Mouse (Mus musculus) thymus, postnatal 25 days (tissue): ENCODE data around the gene Ssbp3.

Source experiments
- DNase-seq: peaks from one replicate; pipeline ENCODE4 v3.0.0; 2022

The Ssbp3 gene

GRCm38 (mm10) chr4:106910201-106911172, at the start of gene Ssbp3:
TSS of gene Ssbp3 (plus strand) at chr4:106910701.
- DNase-seq = peak; percentile 77

GRCm38 (mm10) chr4:106861871-106862270, 48.6 kb upstream of the Ssbp3 start:
- no peak for DNase-seq

DNA sequence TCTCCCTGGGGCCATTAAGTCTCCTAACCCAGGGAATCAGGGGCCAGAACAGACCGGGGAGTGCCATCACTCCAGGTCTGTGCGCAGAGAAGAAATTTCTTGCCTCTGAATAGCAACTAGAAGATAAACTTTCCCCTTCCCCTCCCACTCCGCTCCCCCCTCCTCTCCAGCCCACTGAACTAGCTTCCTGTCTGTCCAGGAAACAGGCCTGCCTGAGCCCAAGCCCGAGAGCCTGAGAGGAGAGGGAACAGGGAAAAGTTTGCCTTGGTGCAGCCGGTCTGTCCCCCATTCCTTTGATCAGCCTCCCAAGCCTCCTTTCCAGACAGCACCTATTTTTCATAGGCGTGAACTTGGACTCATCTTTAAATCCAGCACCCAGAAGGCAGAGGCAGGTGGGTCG, 48.2 kb upstream of the Ssbp3 start:
- DNase-seq = no peak

GRCm38 (mm10) chr4:106862767-106863370, 47.6 kb upstream of the Ssbp3 start:
- no peak for DNase-seq

DNA sequence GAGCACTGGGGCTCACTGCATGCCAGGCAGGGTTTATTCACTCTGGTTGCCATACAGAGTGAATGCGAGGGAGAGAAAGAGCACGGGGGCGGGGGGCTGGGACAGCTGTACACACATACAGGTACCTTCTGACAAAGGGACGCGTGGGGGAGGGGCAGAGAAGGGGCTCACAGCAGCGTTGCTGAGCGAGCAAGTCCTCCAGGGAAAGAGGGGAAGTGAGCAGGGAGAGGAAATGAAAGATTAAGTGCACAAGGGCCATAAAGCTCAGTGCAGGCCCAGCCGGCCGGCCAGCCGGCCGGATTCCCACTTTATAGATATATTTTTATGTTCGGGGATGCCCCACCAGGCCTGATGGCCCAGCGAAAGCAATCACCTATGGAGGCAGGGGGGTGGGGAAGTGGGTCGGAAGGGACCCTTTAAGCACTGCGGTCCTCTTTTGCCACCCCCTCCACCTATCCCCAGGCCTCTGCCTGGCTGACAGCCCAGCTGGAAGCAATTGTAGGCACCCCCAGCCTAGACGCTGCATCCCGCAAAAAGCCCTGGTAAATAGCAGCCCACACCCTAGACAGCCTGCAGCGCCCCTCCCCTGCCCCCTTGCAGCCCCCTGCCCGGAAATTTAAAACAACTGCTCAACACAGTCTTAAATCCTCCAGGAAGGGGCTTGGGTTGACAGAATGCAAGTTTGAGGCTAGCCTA, 44.9 kb upstream of the Ssbp3 start:
- peak; percentile 9 for DNase-seq

DNA sequence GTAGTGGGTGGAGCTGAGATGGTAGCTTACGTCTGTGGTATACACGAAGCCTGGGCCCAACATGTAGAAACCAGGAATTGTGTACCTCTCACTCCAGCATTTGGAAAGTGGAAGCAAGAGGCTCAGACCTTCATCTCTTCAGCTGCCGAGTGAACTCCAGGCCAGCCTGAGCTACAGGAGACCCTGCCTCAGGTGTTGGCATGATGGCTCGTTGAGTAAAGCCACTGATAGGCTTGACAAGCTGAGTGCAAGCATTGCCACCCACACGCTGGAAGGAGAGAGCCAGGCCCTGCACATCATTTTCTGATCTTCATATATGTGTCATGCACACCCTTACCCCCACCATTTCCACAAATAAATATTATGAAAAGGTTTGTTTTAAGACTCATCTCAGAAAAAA, 44.1 kb upstream of the Ssbp3 start:
- no peak for DNase-seq

DNA sequence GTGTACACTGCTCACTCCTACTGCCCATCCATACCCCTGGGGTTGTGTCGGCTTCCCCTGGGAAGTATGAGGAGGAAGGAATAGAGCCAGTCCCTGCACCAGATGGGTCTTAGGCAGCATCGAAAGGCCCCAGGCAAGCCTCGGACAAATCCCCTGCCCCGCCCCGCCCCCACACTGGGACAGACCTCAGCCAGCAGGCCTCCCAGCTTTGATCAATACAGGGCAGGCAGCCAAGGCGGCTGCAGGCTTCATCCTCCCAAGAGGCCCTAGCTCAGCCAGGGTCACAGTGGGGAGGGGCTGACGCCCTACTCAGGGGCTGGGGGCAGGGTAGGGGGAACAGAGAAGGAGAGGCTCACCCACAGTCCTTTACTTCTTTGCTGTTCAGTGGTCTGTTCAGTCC, 43.7 kb upstream of the Ssbp3 start:
- no peak for DNase-seq

DNA sequence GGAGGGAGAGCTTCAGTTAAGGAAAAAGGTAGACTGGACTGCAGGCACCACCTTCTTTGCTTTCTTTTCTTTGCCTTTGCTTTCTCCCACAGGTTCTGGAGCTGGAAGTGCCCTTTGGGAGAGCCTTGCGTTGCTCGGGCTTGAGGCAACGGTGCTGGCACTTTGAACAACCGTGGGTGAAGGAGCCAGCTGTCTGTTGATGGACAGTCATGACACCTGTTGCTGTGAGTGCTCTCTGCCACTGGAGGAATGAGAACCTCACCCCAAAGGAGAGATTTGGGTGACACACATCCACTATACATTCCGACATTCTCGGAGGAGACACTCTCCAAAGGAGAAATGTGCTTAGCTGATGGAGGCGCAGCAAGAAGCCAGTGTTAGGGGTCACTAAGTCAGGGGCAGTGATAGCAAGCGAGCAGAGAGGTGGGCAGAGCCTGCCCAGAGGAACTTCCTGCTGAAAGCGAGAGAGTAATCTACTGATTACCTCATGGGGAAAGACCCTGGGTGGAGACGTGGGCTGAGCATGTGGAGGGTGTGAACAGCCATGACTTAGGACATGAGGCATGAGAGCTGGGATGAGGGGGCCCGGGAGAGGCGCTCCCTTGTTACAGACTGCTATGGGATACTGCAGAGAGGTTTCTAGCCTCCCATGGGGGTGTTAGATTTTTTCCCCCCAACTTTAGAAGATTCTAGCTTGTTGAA, 41.6 kb upstream of the Ssbp3 start:
- DNase-seq = no peak

GRCm38 (mm10) chr4:106869539-106869951, 41.0 kb upstream of the Ssbp3 start:
- peak; percentile 24 for DNase-seq

DNA sequence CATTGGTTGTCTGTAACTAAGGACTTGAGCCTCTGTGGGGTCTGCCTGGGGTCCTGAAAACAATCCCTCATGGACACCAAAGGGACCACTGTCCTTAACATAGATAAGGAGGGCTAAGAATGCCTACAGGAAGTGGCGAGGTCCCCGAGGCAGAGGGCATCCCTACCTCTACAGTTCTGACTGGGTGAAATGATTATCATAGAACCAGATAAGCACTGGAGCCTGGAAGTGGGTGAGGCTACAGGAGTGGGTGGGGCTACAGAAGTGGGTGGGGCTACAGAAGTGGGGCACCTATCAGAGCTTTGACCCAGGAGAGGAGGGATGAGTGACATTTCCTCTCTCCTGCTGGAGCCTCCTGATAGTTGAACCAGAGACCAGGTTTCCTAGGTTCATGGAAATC, 39.9 kb upstream of the Ssbp3 start:
- peak; percentile 38 for DNase-seq

DNA sequence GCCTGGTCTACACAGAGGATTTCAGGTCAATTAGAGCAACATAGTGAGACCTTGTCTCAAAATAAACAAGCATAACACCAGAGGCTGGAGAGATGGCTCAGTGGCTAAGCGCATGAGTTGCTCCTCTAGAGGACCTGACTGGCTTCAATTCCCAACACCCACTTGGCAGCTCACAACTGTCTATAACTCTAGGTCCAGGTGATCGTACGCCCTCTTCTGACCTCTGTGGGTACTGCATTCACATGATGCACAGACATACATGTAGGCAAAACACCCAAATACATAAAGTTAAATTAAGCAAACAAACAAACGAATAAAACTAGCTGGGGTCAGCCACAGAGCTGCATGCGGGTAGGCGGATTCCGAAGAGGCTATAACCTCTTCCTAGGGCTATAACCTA, 36.0 kb upstream of the Ssbp3 start:
- peak; percentile 25 for DNase-seq

DNA sequence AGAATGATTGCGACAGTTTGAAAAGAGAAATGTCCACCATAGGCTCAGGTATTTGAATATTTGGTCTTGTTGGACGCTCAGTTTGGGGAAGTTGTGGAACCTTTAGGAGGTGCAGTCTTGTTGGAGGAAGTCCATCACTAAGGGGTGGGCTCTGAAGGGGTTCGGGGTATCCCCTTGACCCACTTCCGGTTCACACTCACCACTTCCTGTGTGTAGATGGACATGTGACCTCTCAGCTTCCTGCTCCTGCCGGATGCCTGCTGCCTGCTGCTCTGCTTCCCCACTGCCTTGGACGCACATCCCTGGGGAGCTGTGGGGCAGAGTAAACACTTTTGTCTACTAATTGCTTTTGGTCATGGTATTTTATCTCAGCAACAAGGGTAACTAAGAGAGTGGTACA, 29.4 kb upstream of the Ssbp3 start:
- no peak for DNase-seq

- DNase-seq = no peak
These were observed 27.4 kb upstream of the Ssbp3 start for GRCm38 (mm10) chr4:106883149-106883548.

- no peak for DNase-seq
These were observed 24.0 kb upstream of the Ssbp3 start for GRCm38 (mm10) chr4:106886307-106887085.

DNA sequence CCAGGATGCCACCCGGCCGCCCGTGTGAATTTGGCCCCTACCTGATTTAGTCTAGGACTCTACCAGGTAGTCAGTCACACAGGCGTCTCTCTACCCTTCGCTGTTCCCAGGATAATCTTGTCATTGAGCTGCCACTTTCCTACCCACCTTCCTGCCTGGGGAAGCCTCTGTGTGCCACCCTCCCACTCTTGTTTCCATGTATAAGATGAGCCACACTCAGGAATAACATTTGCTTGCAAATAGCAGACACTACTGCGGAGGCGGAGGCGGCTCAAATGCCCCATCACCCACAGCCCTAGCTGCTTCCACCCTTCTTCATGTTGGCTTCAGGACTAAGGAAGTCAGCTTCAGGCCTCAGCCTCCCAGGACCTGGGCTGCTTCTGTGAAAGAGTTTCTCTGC, 14.4 kb upstream of the Ssbp3 start:
- DNase-seq = no peak

- no peak for DNase-seq
These were observed 11.6 kb upstream of the Ssbp3 start for GRCm38 (mm10) chr4:106898923-106899322.

- no peak for DNase-seq
These were observed 11.0 kb upstream of the Ssbp3 start for GRCm38 (mm10) chr4:106899471-106899870.

GRCm38 (mm10) chr4:106900718-106901117, 9.8 kb upstream of the Ssbp3 start:
- DNase-seq = no peak

GRCm38 (mm10) chr4:106901610-106902009, 8.9 kb upstream of the Ssbp3 start:
- DNase-seq = no peak

DNA sequence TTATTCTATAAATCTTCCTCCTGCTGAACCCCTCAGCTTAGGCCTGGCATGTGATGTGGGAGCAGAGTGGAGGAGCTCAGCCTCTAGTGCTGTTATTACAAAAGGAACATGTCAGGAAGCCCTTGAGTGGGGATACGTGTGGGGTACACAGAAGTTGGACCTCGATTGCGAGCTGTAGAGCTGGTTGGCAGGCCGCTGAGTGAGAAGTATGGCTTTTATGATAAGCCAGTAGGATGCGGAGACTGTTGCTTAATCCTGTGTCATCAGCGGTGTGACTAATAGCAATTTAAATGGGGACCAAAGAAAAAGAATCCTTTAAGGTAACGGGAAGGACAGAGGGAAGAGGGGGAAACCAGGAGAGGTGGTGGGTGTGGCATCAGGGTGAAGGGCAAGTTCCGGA, 8.3 kb upstream of the Ssbp3 start:
- DNase-seq = no peak

GRCm38 (mm10) chr4:106905898-106906297, 4.6 kb upstream of the Ssbp3 start:
- no peak for DNase-seq
